In genomic region chr8:84834002-84834865, GRCm38 (mm10) we compare ENCODE assay signal across 10 mouse cellular contexts. TPM values are rescaled to one million over a fixed set of nuclear protein-coding genes. Genes with fewer than 3 reads are reported as not detected.
A peak's percentile ranks its signal among the peaks of the same experiment; 100 is the strongest.
DNase-seq lines count a peak whose midpoint lies in the region; ATAC-seq and TF ChIP-seq lines count a peak whose summit lies in the region.
"Had no signal": no experiment of that assay in that cellular context is flagged by ENCODE, and none has a peak within 500 bp of the region (broad histone marks: within the 10 kb centered on the region; RNA-seq: fewer than 3 reads in every experiment).

No protein-coding gene starts in this region.

- no peak overlapping the region for H3K9ac ChIP-seq in embryonic facial prominence, embryonic 15.5 days
- H3K9ac ChIP-seq in hindbrain, embryonic 15.5 days: no peak overlapping the region
- H3K9ac ChIP-seq in midbrain, embryonic 16.5 days (ENCODE audit: low read depth, low read length): no peak overlapping the region
- H3K9ac ChIP-seq in heart, embryonic 12.5 days: no peak overlapping the region
- H3K9ac ChIP-seq: limb, embryonic 15.5 days had no signal

- 84% methylated on average over 19 of the region's 19 CpGs for WGBS in embryonic facial prominence, embryonic 15.5 days
- whole genome bisulfite sequencing in hindbrain, embryonic 15.5 days: 80% methylated on average over 19 of the region's 19 CpGs
- WGBS in midbrain, embryonic 16.5 days: 85% methylated on average over 19 of the region's 19 CpGs
- 86% methylated on average over 19 of the region's 19 CpGs for WGBS in heart, embryonic 12.5 days

- no peak overlapping the region for H3K4me3 ChIP-seq in left cerebral cortex, adult 2 months
- H3K4me3 ChIP-seq in embryonic facial prominence, embryonic 15.5 days (replicated peaks): no peak overlapping the region
- no peak overlapping the region for H3K4me3 ChIP-seq in hindbrain, embryonic 15.5 days
- no peak overlapping the region for H3K4me3 ChIP-seq in midbrain, embryonic 16.5 days (ENCODE audit: low read depth, low read length)
- no peak overlapping the region for H3K4me3 ChIP-seq in heart, embryonic 12.5 days
- H3K4me3 ChIP-seq: limb, embryonic 15.5 days had no signal

- H3K4me2 ChIP-seq in embryonic facial prominence, embryonic 15.5 days (replicated peaks): no peak overlapping the region
- no peak overlapping the region for H3K4me2 ChIP-seq in hindbrain, embryonic 15.5 days
- no peak overlapping the region for H3K4me2 ChIP-seq in midbrain, embryonic 16.5 days (ENCODE audit: low read length)
- no peak overlapping the region for H3K4me2 ChIP-seq in heart, embryonic 12.5 days

- no peak for TF ChIP-seq CTCF in left cerebral cortex, adult 2 months (IDR thresholded peaks at IDR 0.05)

- no peaks in the 10 kb centered on the region for H3K27me3 ChIP-seq in embryonic facial prominence, embryonic 15.5 days
- H3K27me3 ChIP-seq in hindbrain, embryonic 15.5 days: no peaks in the 10 kb centered on the region
- no peaks in the 10 kb centered on the region for H3K27me3 ChIP-seq in midbrain, embryonic 16.5 days (ENCODE audit: control insufficient read depth, insufficient read depth, low read depth, low read length)
- no peaks in the 10 kb centered on the region for H3K27me3 ChIP-seq in heart, embryonic 12.5 days (replicated peaks)
- H3K27me3 ChIP-seq: limb, embryonic 15.5 days; Patski had no signal

- peaks cover 50% of the 10 kb centered on the region for H3K4me1 ChIP-seq in embryonic facial prominence, embryonic 15.5 days
- H3K4me1 ChIP-seq in hindbrain, embryonic 15.5 days (replicated peaks): peaks cover 38% of the 10 kb centered on the region
- peaks cover 12% of the 10 kb centered on the region for H3K4me1 ChIP-seq in midbrain, embryonic 16.5 days (ENCODE audit: control insufficient read depth, insufficient read depth, low read length)
- peaks cover 33% of the 10 kb centered on the region for H3K4me1 ChIP-seq in heart, embryonic 12.5 days (replicated peaks)

- peak overlapping the region; percentile 59 for H3K27ac ChIP-seq in left cerebral cortex, adult 2 months
- peak overlapping the region; percentile 58; the same call in 1 of the 2 replicates for H3K27ac ChIP-seq in embryonic facial prominence, embryonic 15.5 days (replicated peaks)
- peak overlapping the region; percentile 91 for H3K27ac ChIP-seq in hindbrain, embryonic 15.5 days (replicated peaks)
- H3K27ac ChIP-seq in midbrain, embryonic 16.5 days (ENCODE audit: low read length): peak overlapping the region; percentile 42; the same call in 1 of the 2 replicates
- H3K27ac ChIP-seq in heart, embryonic 12.5 days (ENCODE audit: poor library complexity, severe bottlenecking): no peak overlapping the region

- no peak for DNase-seq in left cerebral cortex, adult 2 months (ENCODE audit: extremely low spot score in 1 of 2, low spot score in 2 of 2)
- DNase-seq in left cerebral cortex, postnatal 25 days (ENCODE audit: low spot score in 2 of 2): no peak
- no peak for DNase-seq in frontal cortex, adult 2 months (ENCODE audit: extremely low spot score in 1 of 2, low spot score in 1 of 2)
- DNase-seq: kidney, adult 18-20 months had no signal

- ATAC-seq in embryonic facial prominence, embryonic 15.5 days (ENCODE audit: insufficient number of reproducible peaks, low FRiP score, low TSS enrichment, low read depth): no peak
- ATAC-seq in hindbrain, embryonic 15.5 days (ENCODE audit: low FRiP score, low read depth): no peak
- ATAC-seq in midbrain, embryonic 16.5 days: no peak
- ATAC-seq in heart, embryonic 12.5 days (ENCODE audit: insufficient number of reproducible peaks, low FRiP score): no peak
- ATAC-seq: Patski had no signal

- peaks cover 50% of the 10 kb centered on the region for H3K36me3 ChIP-seq in embryonic facial prominence, embryonic 15.5 days
- peaks cover 44% of the 10 kb centered on the region for H3K36me3 ChIP-seq in hindbrain, embryonic 15.5 days
- peaks cover 30% of the 10 kb centered on the region for H3K36me3 ChIP-seq in midbrain, embryonic 16.5 days (ENCODE audit: control insufficient read depth, insufficient read depth, low read length)
- H3K36me3 ChIP-seq in heart, embryonic 12.5 days: peaks cover 58% of the 10 kb centered on the region

- no peaks in the 10 kb centered on the region for H3K9me3 ChIP-seq in embryonic facial prominence, embryonic 15.5 days (replicated peaks)
- no peaks in the 10 kb centered on the region for H3K9me3 ChIP-seq in hindbrain, embryonic 15.5 days
- no peaks in the 10 kb centered on the region for H3K9me3 ChIP-seq in midbrain, embryonic 16.5 days (replicated peaks; ENCODE audit: control insufficient read depth, low read length, poor library complexity, severe bottlenecking)
- no peaks in the 10 kb centered on the region for H3K9me3 ChIP-seq in heart, embryonic 12.5 days (replicated peaks)
- H3K9me3 ChIP-seq: limb, embryonic 15.5 days had no signal

- intact Hi-C loops in left cerebral cortex, adult 2 months (cut with DNase I): no loop called here
- intact Hi-C loops in left cerebral cortex, postnatal 25 days (cut with DNase I): no loop called here

RNA-seq across cellular contexts. Expression of gene Gadd45gip1, which starts 2.9 kb away (rescaled TPM):
- 10 to 100 TPM; 23.9 to 25.8 TPM for total RNA-seq in left cerebral cortex, adult 2 months (2021)
- total RNA-seq in left cerebral cortex, postnatal 25 days (2021): 10 to 100 TPM; 23.4 to 24.7 TPM
- polyA plus RNA-seq in embryonic facial prominence, embryonic 15.5 days (2015; fragmentation: Nextera tagmentation; extraction: Ambion mirVana): 46.5 TPM in 2 replicates
- polyA plus RNA-seq in hindbrain, embryonic 15.5 days (2015; fragmentation: Nextera tagmentation; extraction: Ambion mirVana): 39.7 and 40.6 TPM in 2 replicates
- polyA plus RNA-seq in midbrain, embryonic 16.5 days (2015; fragmentation: Nextera tagmentation; extraction: Ambion mirVana): 35.0 and 37.4 TPM in 2 replicates
- polyA plus RNA-seq in frontal cortex, adult 2 months (2012; rRNA removed): 28.0 and 30.9 TPM in 2 replicates
- 50.9 and 52.1 TPM in 2 replicates for polyA plus RNA-seq in heart, embryonic 12.5 days (2016; fragmentation: Nextera tagmentation; extraction: Ambion mirVana)

RNA-seq across cellular contexts. Expression of gene Rad23a, which starts 6.2 kb away (rescaled TPM):
- 10 to 100 TPM; 77.7 to 77.8 TPM for total RNA-seq in left cerebral cortex, adult 2 months (2021)
- total RNA-seq in left cerebral cortex, postnatal 25 days (2021): 10 to 100 TPM; 67.8 to 73.7 TPM
- polyA plus RNA-seq in embryonic facial prominence, embryonic 15.5 days (2015; fragmentation: Nextera tagmentation; extraction: Ambion mirVana): 104 and 110 TPM in 2 replicates
- polyA plus RNA-seq in hindbrain, embryonic 15.5 days (2015; fragmentation: Nextera tagmentation; extraction: Ambion mirVana): 79.1 and 85.9 TPM in 2 replicates
- 80.7 and 85.6 TPM in 2 replicates for polyA plus RNA-seq in midbrain, embryonic 16.5 days (2015; fragmentation: Nextera tagmentation; extraction: Ambion mirVana)
- 75.2 and 80.5 TPM in 2 replicates for polyA plus RNA-seq in frontal cortex, adult 2 months (2012; rRNA removed)
- 129 and 131 TPM in 2 replicates for polyA plus RNA-seq in heart, embryonic 12.5 days (2016; fragmentation: Nextera tagmentation; extraction: Ambion mirVana)

RNA-seq across cellular contexts. Expression of gene Dand5, which starts 11.6 kb away (rescaled TPM):
- total RNA-seq in left cerebral cortex, adult 2 months (2021): 10 to 100 TPM in 1 of 2 experiments, 1 to 10 TPM in 1; 9.7 to 11.1 TPM
- 1 to 10 TPM; 8.3 to 9.5 TPM for total RNA-seq in left cerebral cortex, postnatal 25 days (2021)
- polyA plus RNA-seq in embryonic facial prominence, embryonic 15.5 days (2015; fragmentation: Nextera tagmentation; extraction: Ambion mirVana): 8.4 and 8.9 TPM in 2 replicates
- polyA plus RNA-seq in hindbrain, embryonic 15.5 days (2015; fragmentation: Nextera tagmentation; extraction: Ambion mirVana): 14.0 and 15.1 TPM in 2 replicates
- 11.7 and 12.4 TPM in 2 replicates for polyA plus RNA-seq in midbrain, embryonic 16.5 days (2015; fragmentation: Nextera tagmentation; extraction: Ambion mirVana)
- polyA plus RNA-seq in frontal cortex, adult 2 months (2012; rRNA removed): 14.6 and 15.5 TPM in 2 replicates
- polyA plus RNA-seq in heart, embryonic 12.5 days (2016; fragmentation: Nextera tagmentation; extraction: Ambion mirVana): 4.6 and 6.2 TPM in 2 replicates

RNA-seq across cellular contexts. Expression of gene Calr, which starts 12.5 kb away (rescaled TPM):
- 100 to 1,000 TPM; 459 to 496 TPM for total RNA-seq in left cerebral cortex, adult 2 months (2021)
- 100 to 1,000 TPM; 562 to 564 TPM for total RNA-seq in left cerebral cortex, postnatal 25 days (2021)
- polyA plus RNA-seq in embryonic facial prominence, embryonic 15.5 days (2015; fragmentation: Nextera tagmentation; extraction: Ambion mirVana): 975 and 998 TPM in 2 replicates
- 700 and 710 TPM in 2 replicates for polyA plus RNA-seq in hindbrain, embryonic 15.5 days (2015; fragmentation: Nextera tagmentation; extraction: Ambion mirVana)
- polyA plus RNA-seq in midbrain, embryonic 16.5 days (2015; fragmentation: Nextera tagmentation; extraction: Ambion mirVana): 662 and 691 TPM in 2 replicates
- 561 and 590 TPM in 2 replicates for polyA plus RNA-seq in frontal cortex, adult 2 months (2012; rRNA removed)
- 747 and 767 TPM in 2 replicates for polyA plus RNA-seq in heart, embryonic 12.5 days (2016; fragmentation: Nextera tagmentation; extraction: Ambion mirVana)

RNA-seq across cellular contexts. Expression of gene Farsa, which starts 22.6 kb away (rescaled TPM):
- total RNA-seq in left cerebral cortex, adult 2 months (2021): 10 to 100 TPM; 49.8 to 50.1 TPM
- total RNA-seq in left cerebral cortex, postnatal 25 days (2021): 10 to 100 TPM; 42.5 to 46.0 TPM
- polyA plus RNA-seq in embryonic facial prominence, embryonic 15.5 days (2015; fragmentation: Nextera tagmentation; extraction: Ambion mirVana): 94.5 and 99.8 TPM in 2 replicates
- 108 and 112 TPM in 2 replicates for polyA plus RNA-seq in hindbrain, embryonic 15.5 days (2015; fragmentation: Nextera tagmentation; extraction: Ambion mirVana)
- 108 and 113 TPM in 2 replicates for polyA plus RNA-seq in midbrain, embryonic 16.5 days (2015; fragmentation: Nextera tagmentation; extraction: Ambion mirVana)
- 59.6 and 59.7 TPM in 2 replicates for polyA plus RNA-seq in frontal cortex, adult 2 months (2012; rRNA removed)
- 53.6 and 59.2 TPM in 2 replicates for polyA plus RNA-seq in heart, embryonic 12.5 days (2016; fragmentation: Nextera tagmentation; extraction: Ambion mirVana)
